Mouse (Mus musculus) small intestine, adult 2 months (tissue): ENCODE measurements around the gene Olfr578.

Experiments
- CTCF ChIP-seq: fragments of 200-500 bp; IDR thresholded peaks from 2 replicates; pipeline ENCODE4 v1.5.1; 2012; ENCODE audit warnings: low read depth, mild to moderate bottlenecking, control low read depth, inconsistent platforms, low read length, moderate library complexity, mixed read lengths; ENCODE audit not compliant: insufficient replicate concordance, insufficient read length; ENCODE audit errors: extremely low read depth
- POLR2A ChIP-seq: fragments of 200-500 bp; IDR thresholded peaks from 2 replicates; pipeline ENCODE4 v1.6.1; 2012; ENCODE audit warnings: low read depth, mild to moderate bottlenecking, control low read depth, inconsistent platforms, low read length, moderate library complexity

DNA sequence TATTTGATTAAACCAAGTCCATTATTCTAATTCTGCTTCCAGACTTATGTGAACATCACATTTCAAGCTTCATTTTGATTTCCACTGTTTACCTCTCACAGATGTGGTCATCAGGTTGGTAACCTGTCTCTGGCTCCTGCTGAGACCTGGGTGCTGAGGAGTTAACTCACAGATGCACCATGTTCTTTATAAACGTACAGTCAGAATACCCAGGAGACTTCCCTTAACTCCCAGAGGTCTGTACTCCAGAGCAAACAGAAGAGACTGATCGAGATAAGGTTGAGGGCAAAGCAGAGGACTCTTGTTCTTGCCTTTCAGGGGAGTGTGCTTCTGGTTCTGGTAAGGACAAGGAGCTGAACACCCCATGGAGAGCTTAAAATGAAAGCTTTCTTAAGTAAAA lies 26.8 kb downstream of the Olfr578 start, which contains the start of gene Olfr576:
- no peak for TF ChIP-seq CTCF
- TF ChIP-seq POLR2A, result no peak
